Mouse (Mus musculus) stomach, postnatal 0 days (tissue): ENCODE measurements at regions not wholly inside any gene's neighbourhood (a gene's known extent, or its start where the extent isn't known, plus 50 kb on each side); places are given as distances from the start of the nearest gene placed in this dataset.

Experiments used
- ATAC-seq: fragments of 200-750 bp; cut with Nextera tagmentation; 2 replicates; pipeline ENCODE4 v1.8.0; 2017; ENCODE audit not compliant: low FRiP score, low TSS enrichment
- DNase-seq: peaks from one replicate; pipeline ENCODE4 v3.0.0-alpha.2; 2016; ENCODE audit warnings: low spot score
- H3K27ac ChIP-seq: fragments of 300-500 bp; sonication (generic); replicated peaks from 2 replicates; pipeline ENCODE4 v1.5.1; 2014; ENCODE audit warnings: mild to moderate bottlenecking, control low read depth
- H3K27me3 ChIP-seq: fragments of 300-500 bp; sonication (generic); 2 replicates; pipeline ENCODE4 v1.6.1; 2014; ENCODE audit warnings: low read length; ENCODE audit not compliant: control insufficient read depth, insufficient read depth
- H3K36me3 ChIP-seq: fragments of 300-500 bp; sonication (generic); 2 replicates; pipeline ENCODE4 v1.6.1; 2014; ENCODE audit warnings: low read length, mixed read lengths; ENCODE audit not compliant: control insufficient read depth, insufficient read depth
- H3K4me1 ChIP-seq: fragments of 300-500 bp; sonication (generic); replicated peaks from 2 replicates; pipeline ENCODE4 v1.6.1; 2014; ENCODE audit warnings: antibody characterized with exemption; ENCODE audit not compliant: control insufficient read depth, insufficient read depth
- H3K4me2 ChIP-seq: fragments of 300-500 bp; sonication (generic); replicated peaks from 2 replicates; pipeline ENCODE4 v1.6.1; 2014; ENCODE audit warnings: low read depth, mild to moderate bottlenecking, control low read depth, moderate library complexity
- H3K4me3 ChIP-seq: fragments of 300-500 bp; sonication (generic); 2 replicates; pipeline ENCODE4 v1.5.1; 2014; ENCODE audit warnings: low read depth, low read length, control low read depth
- H3K9ac ChIP-seq: fragments of 300-500 bp; sonication (generic); 2 replicates; pipeline ENCODE4 v1.6.1; 2014; ENCODE audit warnings: mild to moderate bottlenecking, low read length, control low read depth, mixed read lengths
- H3K9me3 ChIP-seq: fragments of 300-500 bp; sonication (generic); 2 replicates; pipeline ENCODE4 v1.6.1; 2016; ENCODE audit warnings: low read length; ENCODE audit not compliant: control insufficient read depth
- CTCF ChIP-seq: IDR thresholded peaks from 2 replicates; pipeline ENCODE4 v1.5.1; 2016; ENCODE audit warnings: antibody characterized with exemption, low read depth, mild to moderate bottlenecking, moderate library complexity
- EP300 ChIP-seq: optimal IDR thresholded peaks from 2 replicates; pipeline ENCODE3; 2016; ENCODE audit warnings: antibody characterized with exemption
- WGBS: fragments of 180-500 bp; shearing (Covaris S2); extraction: QIAGEN DNeasy Blood & Tissue Kit; methylation state at CpG from one replicate; pipeline ENCODE4 v1.1.7; 2014; 5-methylcytosine and 5-hydroxymethylcytosine counted together

GRCm38 (mm10) chr16:76725991-76726390 lies 287.5 kb upstream of the Usp25 start:
- TF ChIP-seq EP300, result no peak
- TF ChIP-seq CTCF, result no peak

GRCm38 (mm10) chr16:76725271-76725670 lies 288.2 kb upstream of the Usp25 start:
- no peak for DNase-seq
- Histone ChIP-seq H3K9me3 (no peaks in the 10 kb centered on the region), H3K9ac (no peak overlapping the region), H3K4me2 (no peak overlapping the region), H3K4me1 (no peaks in the 10 kb centered on the region), H3K27me3 (no peaks in the 10 kb centered on the region), H3K36me3 (no peaks in the 10 kb centered on the region), H3K4me3 (no peak overlapping the region), H3K27ac (no peak overlapping the region)
- ATAC-seq, result no peak
- 33% methylated on average over 8 of the region's 8 CpGs for WGBS
- TF ChIP-seq EP300, result no peak
- TF ChIP-seq CTCF, result no peak

More at GRCm38 (mm10) chr16:76725991-76726390, 287.5 kb upstream of the Usp25 start:
- H3K27me3 ChIP-seq, result no peaks in the 10 kb centered on the region
- no peak for ATAC-seq
- H3K4me1 ChIP-seq, result no peaks in the 10 kb centered on the region
- H3K4me2 ChIP-seq, result no peak overlapping the region
- no peaks in the 10 kb centered on the region for H3K9me3 ChIP-seq
- no peaks in the 10 kb centered on the region for H3K36me3 ChIP-seq
- WGBS, result 61% methylated on average over 4 of the region's 4 CpGs
- no peak overlapping the region for H3K9ac ChIP-seq
- no peak for DNase-seq
- H3K27ac ChIP-seq, result no peak overlapping the region
- H3K4me3 ChIP-seq, result no peak overlapping the region

DNA sequence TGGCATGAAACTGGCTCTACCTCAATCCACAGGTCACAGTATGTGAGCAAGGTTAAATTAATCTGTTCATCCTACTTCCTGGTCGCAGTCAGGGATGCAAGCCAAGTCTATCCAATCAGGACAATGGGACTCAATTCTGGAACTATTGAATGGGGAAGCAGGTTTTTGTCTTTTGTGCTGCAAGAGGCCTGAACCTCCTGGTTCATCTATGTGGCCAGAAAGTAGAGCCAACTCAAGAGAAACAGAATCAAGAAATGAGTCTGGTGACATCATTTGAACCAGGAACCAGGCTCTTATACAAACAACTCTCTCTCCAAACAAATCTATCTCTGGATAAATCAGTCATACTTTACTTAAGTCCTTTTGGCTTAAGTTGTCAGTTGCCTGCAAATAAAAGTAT lies 294.7 kb upstream of the Usp25 start:
- Histone ChIP-seq H3K9ac (no peak overlapping the region), H3K27me3 (no peaks in the 10 kb centered on the region), H3K4me1 (no peaks in the 10 kb centered on the region), H3K9me3 (no peaks in the 10 kb centered on the region), H3K36me3 (no peaks in the 10 kb centered on the region), H3K4me2 (no peak overlapping the region), H3K4me3 (no peak overlapping the region), H3K27ac (no peak overlapping the region)
- ATAC-seq (no peak), DNase-seq (no peak)
- TF ChIP-seq CTCF, result no peak
- TF ChIP-seq EP300, result no peak
- 75% methylated on average over 1 of the region's 1 CpGs for WGBS

GRCm38 (mm10) chr16:76718147-76718546 lies 295.4 kb upstream of the Usp25 start:
- Histone ChIP-seq H3K9ac (no peak overlapping the region), H3K9me3 (no peaks in the 10 kb centered on the region), H3K27me3 (no peaks in the 10 kb centered on the region), H3K4me3 (no peak overlapping the region), H3K4me2 (no peak overlapping the region), H3K27ac (no peak overlapping the region), H3K36me3 (no peaks in the 10 kb centered on the region), H3K4me1 (no peaks in the 10 kb centered on the region)
- 91% methylated on average over 1 of the region's 1 CpGs for WGBS
- no peak for ATAC-seq
- DNase-seq, result no peak
- no peak for TF ChIP-seq EP300
- no peak for TF ChIP-seq CTCF

DNA sequence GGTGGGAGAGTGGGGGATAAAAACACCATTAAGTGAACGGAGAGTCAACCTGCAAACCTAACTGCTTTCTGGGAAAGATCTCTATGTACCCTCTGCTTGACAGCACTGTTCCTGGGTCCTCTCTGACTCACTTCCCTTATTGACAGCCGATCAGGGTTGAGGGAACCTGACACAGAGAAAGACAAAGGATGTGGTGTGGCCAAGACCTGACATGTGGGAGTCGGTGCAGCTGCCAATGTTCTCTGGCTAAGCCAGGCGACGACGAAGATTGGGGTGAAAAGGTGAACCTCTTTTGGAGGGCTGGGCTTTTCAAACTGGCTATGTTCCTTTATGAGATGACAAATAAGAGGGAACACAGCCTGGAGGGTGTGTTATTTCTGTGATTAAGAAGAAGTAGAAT lies 318.6 kb upstream of the Usp25 start:
- TF ChIP-seq CTCF (no peak), EP300 (no peak)
- no peaks in the 10 kb centered on the region for H3K9me3 ChIP-seq
- H3K4me3 ChIP-seq, result no peak overlapping the region
- H3K27me3 ChIP-seq, result no peaks in the 10 kb centered on the region
- no peaks in the 10 kb centered on the region for H3K36me3 ChIP-seq
- no peaks in the 10 kb centered on the region for H3K4me1 ChIP-seq
- peak; percentile 38; the same call in 1 of the 2 replicates for ATAC-seq
- no peak overlapping the region for H3K27ac ChIP-seq
- WGBS, result 26% methylated on average over 6 of the region's 6 CpGs
- H3K4me2 ChIP-seq, result no peak overlapping the region
- no peak for DNase-seq
- no peak overlapping the region for H3K9ac ChIP-seq

- DNase-seq (no peak), ATAC-seq (no peak; the same call in 1 of the 2 replicates)
- H3K4me3 ChIP-seq, result no peak overlapping the region
- no peak overlapping the region for H3K9ac ChIP-seq
- H3K4me2 ChIP-seq, result no peak overlapping the region
- H3K27me3 ChIP-seq, result no peaks in the 10 kb centered on the region
- H3K36me3 ChIP-seq, result no peaks in the 10 kb centered on the region
- no peaks in the 10 kb centered on the region for H3K4me1 ChIP-seq
- TF ChIP-seq CTCF (no peak), EP300 (no peak)
- no peaks in the 10 kb centered on the region for H3K9me3 ChIP-seq
- WGBS, result 78% methylated on average over 18 of the region's 18 CpGs
- H3K27ac ChIP-seq, result no peak overlapping the region
Measured at GRCm38 (mm10) chr16:76687735-76688447, 314.3 kb upstream of the Nrip1 start.
